Mouse (Mus musculus): ENCODE data around the gene Npm1. TPM values are rescaled to one million over a fixed set of nuclear protein-coding genes. Genes with fewer than 3 reads are reported as not detected.
A peak's percentile ranks its signal among the peaks of the same experiment; 100 is the strongest.

The Npm1 gene
- polyA plus RNA-seq, 1 experiment from 2014 or later: 1,033 TPM

- no peak for DNase-seq (ENCODE audit: low spot score)
- no peak overlapping the region for H3K4me3 ChIP-seq
These were observed 35.5 kb upstream of the Npm1 start for GRCm38 (mm10) chr11:33198351-33199116.

DNA sequence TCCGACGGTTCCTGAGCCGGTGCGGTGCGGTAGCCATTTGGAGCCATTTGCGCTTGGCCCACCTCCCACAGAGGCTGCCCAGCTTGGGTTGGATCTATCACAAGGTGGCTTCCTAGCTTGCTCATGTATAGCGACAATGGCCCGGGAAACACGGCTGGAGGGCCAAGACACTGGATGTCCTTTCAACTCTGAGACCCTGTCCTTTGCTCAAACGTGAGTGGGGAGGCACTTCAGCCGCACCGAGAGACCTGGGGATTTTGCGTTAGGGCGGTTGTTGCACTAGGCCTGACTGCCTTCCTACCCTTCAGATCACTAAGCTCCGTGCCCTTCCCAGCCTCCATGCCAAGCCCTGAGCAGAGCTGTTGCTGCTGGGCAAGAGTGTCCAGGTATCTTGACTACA is 34.7 kb upstream of the Npm1 start:
- Histone ChIP-seq H3K27me3 (ENCODE audit: insufficient read depth, poor library complexity, severe bottlenecking) (peaks cover 99% of the 10 kb centered on the region), H3K36me3 (no peaks in the 10 kb centered on the region), H3K9me3 (peaks cover 6% of the 10 kb centered on the region; the same call in 1 of the 2 replicates), H3K4me3 (no peak overlapping the region), H3K4me1 (peaks cover 26% of the 10 kb centered on the region), H3K27ac (no peak overlapping the region)
- no peak for DNase-seq (ENCODE audit: low spot score)
- 12% methylated on average over 15 of the region's 15 CpGs for WGBS

More at GRCm38 (mm10) chr11:33198351-33199116, 35.5 kb upstream of the Npm1 start:
- H3K9me3 ChIP-seq: peaks cover 6% of the 10 kb centered on the region; the same call in 1 of the 2 replicates
- peaks cover 99% of the 10 kb centered on the region for H3K27me3 ChIP-seq (ENCODE audit: insufficient read depth, poor library complexity, severe bottlenecking)
- H3K36me3 ChIP-seq: no peaks in the 10 kb centered on the region
- 19% methylated on average over 22 of the region's 22 CpGs for WGBS
- H3K4me1 ChIP-seq: peaks cover 32% of the 10 kb centered on the region
- H3K27ac ChIP-seq: no peak overlapping the region

DNA sequence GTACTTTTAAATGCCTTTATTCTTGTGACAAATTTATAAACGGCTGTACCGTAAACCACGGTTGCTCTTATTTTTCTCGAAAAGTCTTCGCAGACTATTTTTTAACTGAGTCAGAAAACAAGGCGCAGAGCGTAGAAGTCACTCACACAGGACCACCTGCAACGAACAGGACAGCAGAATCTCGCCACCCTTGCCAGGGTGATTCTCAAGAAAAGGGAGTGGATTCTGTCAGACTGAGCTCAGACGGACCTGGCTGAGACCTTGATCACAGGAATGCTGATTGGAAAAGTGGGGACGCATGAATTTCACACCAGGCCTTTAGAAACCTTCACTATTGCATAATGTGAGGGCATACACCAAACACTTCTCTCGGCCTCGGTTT is 34.1 kb upstream of the Npm1 start:
- H3K27me3 ChIP-seq (ENCODE audit: insufficient read depth, poor library complexity, severe bottlenecking): peaks cover 99% of the 10 kb centered on the region
- DNase-seq (ENCODE audit: low spot score): no peak
- peaks cover 6% of the 10 kb centered on the region; the same call in 1 of the 2 replicates for H3K9me3 ChIP-seq
- H3K4me3 ChIP-seq: no peak overlapping the region
- H3K4me1 ChIP-seq: peaks cover 25% of the 10 kb centered on the region
- H3K27ac ChIP-seq: no peak overlapping the region
- 28% methylated on average over 13 of the region's 13 CpGs for WGBS
- H3K36me3 ChIP-seq: no peaks in the 10 kb centered on the region

GRCm38 (mm10) chr11:33196447-33197132 is 33.6 kb upstream of the Npm1 start:
- H3K9me3 ChIP-seq: peaks cover 6% of the 10 kb centered on the region; the same call in 1 of the 2 replicates
- H3K4me1 ChIP-seq: peaks cover 24% of the 10 kb centered on the region
- WGBS: 7% methylated on average over 24 of the region's 24 CpGs
- H3K27ac ChIP-seq: no peak overlapping the region
- H3K27me3 ChIP-seq (ENCODE audit: insufficient read depth, poor library complexity, severe bottlenecking): peaks cover 99% of the 10 kb centered on the region
- DNase-seq (ENCODE audit: low spot score): no peak
- H3K36me3 ChIP-seq: no peaks in the 10 kb centered on the region
- H3K4me3 ChIP-seq: peak overlapping the region; percentile 5; the same call in 1 of the 2 replicates

DNA sequence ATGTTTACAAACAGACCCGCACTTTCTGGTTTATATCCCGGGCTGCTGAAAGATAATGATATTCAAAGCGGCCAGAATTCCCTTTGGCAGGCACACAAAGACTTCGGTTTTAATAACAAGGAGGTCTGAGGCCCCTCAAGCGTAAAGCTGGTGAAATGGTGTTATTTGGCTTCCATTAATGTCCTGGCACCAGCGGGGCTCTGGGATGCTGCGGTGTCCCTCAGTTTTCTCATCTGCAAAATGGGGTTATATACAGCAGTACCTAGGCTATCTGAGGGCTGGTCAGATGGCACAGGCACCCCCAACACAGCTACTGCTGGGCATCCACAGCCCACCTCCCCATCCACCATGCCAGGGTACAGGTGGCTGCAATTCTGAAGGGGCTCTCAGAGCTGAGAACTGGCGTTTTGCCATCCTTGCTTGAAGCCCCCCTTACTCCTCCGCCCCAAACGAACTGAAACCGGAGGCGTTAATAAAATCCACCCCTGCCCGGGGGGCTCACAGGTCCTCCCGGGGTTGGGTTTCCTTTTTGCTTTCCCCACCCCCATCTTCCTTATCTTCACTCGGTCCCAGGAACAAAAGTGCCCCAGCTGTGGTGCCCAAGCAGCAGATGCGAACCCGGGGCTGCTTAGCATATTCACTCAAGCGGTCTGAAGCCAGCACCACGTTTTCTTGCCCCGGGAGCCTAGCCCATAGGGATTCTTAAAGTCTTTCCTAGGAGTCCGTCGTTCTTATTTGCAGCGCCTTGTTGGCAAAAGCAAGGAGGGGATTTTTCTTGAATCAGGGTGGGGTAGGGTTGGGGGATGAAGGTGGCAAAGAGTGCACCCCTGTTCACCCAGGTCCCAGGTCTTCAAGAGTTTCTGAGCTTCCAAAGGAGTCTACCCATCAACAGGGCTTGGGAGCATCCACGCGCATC is 32.8 kb upstream of the Npm1 start:
- Histone ChIP-seq H3K36me3 (no peaks in the 10 kb centered on the region), H3K9me3 (peaks cover 6% of the 10 kb centered on the region; the same call in 1 of the 2 replicates), H3K27ac (no peak overlapping the region), H3K27me3 (ENCODE audit: insufficient read depth, poor library complexity, severe bottlenecking) (peaks cover 99% of the 10 kb centered on the region), H3K4me3 (no peak overlapping the region; the same call in 1 of the 2 replicates), H3K4me1 (peaks cover 16% of the 10 kb centered on the region)
- no peak for DNase-seq (ENCODE audit: low spot score)
- WGBS: 4% methylated on average over 25 of the region's 25 CpGs

- DNase-seq (ENCODE audit: low spot score): no peak
These were observed 32.1 kb upstream of the Npm1 start for GRCm38 (mm10) chr11:33195061-33195460.

DNA sequence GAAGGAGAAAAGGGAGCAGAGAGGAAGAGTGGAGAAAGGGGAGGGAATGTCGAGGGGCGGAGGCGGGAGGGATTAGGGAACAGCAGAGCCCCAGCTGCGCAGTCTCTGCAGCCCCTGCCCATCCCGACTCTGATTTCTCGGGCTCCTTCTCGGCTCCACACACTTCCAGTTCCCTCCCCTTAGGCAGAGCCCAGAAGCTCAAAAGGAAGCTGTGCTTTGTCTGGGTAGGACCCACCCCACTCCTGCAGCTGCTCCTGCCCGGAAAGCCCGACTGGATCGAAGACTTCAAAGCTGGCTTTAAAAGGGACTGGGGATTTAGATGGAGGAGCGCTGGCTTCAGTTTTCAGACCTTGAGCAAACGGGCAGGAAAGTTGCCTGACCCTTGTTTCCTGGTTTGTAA is 30.7 kb upstream of the Npm1 start:
- Histone ChIP-seq H3K4me3 (peak overlapping the region; percentile 29), H3K36me3 (no peaks in the 10 kb centered on the region), H3K27me3 (ENCODE audit: insufficient read depth, poor library complexity, severe bottlenecking) (peaks cover 92% of the 10 kb centered on the region), H3K9me3 (peaks cover 6% of the 10 kb centered on the region; the same call in 1 of the 2 replicates), H3K4me1 (peaks cover 9% of the 10 kb centered on the region; the same call in 1 of the 2 replicates), H3K27ac (no peak overlapping the region)
- 1% methylated on average over 12 of the region's 12 CpGs for WGBS
- DNase-seq (ENCODE audit: low spot score): no peak

More at GRCm38 (mm10) chr11:33195061-33195460, 32.1 kb upstream of the Npm1 start:
- Histone ChIP-seq H3K36me3 (no peaks in the 10 kb centered on the region), H3K27me3 (ENCODE audit: insufficient read depth, poor library complexity, severe bottlenecking) (peaks cover 99% of the 10 kb centered on the region), H3K27ac (no peak overlapping the region), H3K4me3 (no peak overlapping the region), H3K4me1 (peaks cover 9% of the 10 kb centered on the region), H3K9me3 (peaks cover 6% of the 10 kb centered on the region; the same call in 1 of the 2 replicates)
- 20% methylated on average over 7 of the region's 7 CpGs for WGBS

DNA sequence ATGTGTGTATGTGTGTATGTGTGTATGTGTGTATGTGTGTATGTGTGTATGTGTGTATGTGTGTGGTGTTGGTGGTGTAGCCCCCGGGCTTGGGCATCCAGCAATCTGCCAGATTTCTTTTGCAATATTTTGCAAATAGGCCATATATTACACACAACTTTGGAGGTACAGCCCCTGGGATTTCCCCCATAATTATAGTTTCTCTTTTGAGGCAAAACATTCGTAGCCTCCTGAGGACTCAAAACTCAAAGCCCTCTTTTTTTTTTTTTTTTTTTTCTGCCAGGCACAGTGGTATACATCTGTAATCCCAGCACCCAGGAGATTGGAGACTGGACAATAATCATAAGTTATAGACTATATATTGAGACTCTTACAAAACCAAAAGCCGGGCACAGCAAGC is 18.8 kb upstream of the Npm1 start:
- Histone ChIP-seq H3K9me3 (no peaks in the 10 kb centered on the region), H3K27me3 (ENCODE audit: insufficient read depth, poor library complexity, severe bottlenecking) (peaks cover 53% of the 10 kb centered on the region), H3K4me1 (peaks cover 11% of the 10 kb centered on the region), H3K4me3 (no peak overlapping the region), H3K36me3 (no peaks in the 10 kb centered on the region), H3K27ac (no peak overlapping the region)
- DNase-seq (ENCODE audit: low spot score): no peak
- 72% methylated on average over 3 of the region's 3 CpGs for WGBS

GRCm38 (mm10) chr11:33180701-33181116 is 17.7 kb upstream of the Npm1 start:
- H3K4me1 ChIP-seq: peaks cover 11% of the 10 kb centered on the region
- peaks cover 57% of the 10 kb centered on the region for H3K27me3 ChIP-seq (ENCODE audit: insufficient read depth, poor library complexity, severe bottlenecking)
- no peak for DNase-seq (ENCODE audit: low spot score)
- 1% methylated on average over 18 of the region's 18 CpGs for WGBS
- H3K9me3 ChIP-seq: no peaks in the 10 kb centered on the region
- H3K4me3 ChIP-seq: peak overlapping the region; percentile 53
- H3K27ac ChIP-seq: no peak overlapping the region
- no peaks in the 10 kb centered on the region for H3K36me3 ChIP-seq

- H3K36me3 ChIP-seq: no peaks in the 10 kb centered on the region
- no peaks in the 10 kb centered on the region for H3K9me3 ChIP-seq
- H3K4me3 ChIP-seq: no peak overlapping the region
- H3K27ac ChIP-seq: no peak overlapping the region
- 41% methylated on average over 1 of the region's 1 CpGs for WGBS
- peaks cover 11% of the 10 kb centered on the region for H3K4me1 ChIP-seq
- peaks cover 66% of the 10 kb centered on the region for H3K27me3 ChIP-seq (ENCODE audit: insufficient read depth, poor library complexity, severe bottlenecking)
- no peak for DNase-seq (ENCODE audit: low spot score)
These were observed 16.8 kb upstream of the Npm1 start for GRCm38 (mm10) chr11:33179802-33180201.

DNA sequence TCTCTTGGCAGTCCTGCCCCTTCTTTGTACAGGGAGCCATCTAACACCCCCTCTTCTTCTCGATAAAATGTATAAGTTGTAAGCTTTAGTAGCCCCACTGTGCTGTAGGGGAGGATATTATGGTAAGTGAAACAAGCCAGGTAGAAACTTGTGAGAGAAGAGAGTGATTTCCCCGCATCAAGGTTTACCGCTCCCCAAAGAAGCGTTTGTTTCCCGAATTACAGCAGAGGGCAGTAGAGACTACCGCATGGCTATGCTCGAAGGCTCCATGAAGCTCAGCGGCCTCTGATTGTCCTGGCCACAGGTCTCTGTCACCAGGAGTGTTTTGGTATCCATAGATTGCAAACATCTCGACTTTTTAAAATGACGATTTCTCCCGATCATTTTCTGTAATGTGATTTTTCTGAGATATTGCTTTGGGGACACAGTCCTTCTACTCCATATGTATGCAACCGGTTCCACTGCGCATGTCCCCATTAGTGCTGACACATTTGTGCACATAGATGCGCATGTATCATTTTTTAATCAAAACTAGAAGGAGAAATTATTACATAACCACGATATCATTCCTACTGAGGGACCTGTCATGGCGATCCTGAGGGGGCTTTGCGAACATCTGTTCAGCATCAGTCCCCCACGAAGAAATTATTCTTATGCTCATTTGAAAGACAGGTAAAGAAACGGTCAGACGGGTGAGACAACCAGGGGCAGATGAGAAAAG is 13.7 kb upstream of the Npm1 start:
- H3K27ac ChIP-seq: no peak overlapping the region
- H3K4me3 ChIP-seq: no peak overlapping the region
- no peak for DNase-seq (ENCODE audit: low spot score)
- peaks cover 65% of the 10 kb centered on the region for H3K27me3 ChIP-seq (ENCODE audit: insufficient read depth, poor library complexity, severe bottlenecking)
- H3K9me3 ChIP-seq: 0 out of 2 replicates have a peak, but pooled peaks cover 2% of the 10 kb centered on the region
- H3K36me3 ChIP-seq: no peaks in the 10 kb centered on the region
- H3K4me1 ChIP-seq: peaks cover 11% of the 10 kb centered on the region
- WGBS: 30% methylated on average over 20 of the region's 20 CpGs

DNA sequence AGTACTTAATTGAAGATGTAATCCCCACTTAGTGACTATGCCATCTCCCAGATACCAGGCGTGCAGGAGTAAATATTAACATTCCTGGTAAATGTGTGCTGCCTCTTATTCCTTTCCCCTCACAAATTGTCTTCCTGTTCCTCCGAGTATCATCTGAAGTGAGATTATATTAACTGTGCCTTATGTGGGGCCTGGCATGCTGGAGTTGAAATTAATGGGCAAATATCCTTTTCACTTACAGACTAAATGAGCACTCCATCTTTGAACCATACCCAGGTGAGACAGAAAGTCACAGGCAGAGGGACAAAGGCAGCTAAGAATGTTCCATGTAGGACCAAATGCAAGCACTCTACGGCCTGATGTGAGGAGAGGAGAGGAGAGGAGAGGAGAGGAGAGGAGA is 12.8 kb upstream of the Npm1 start:
- Histone ChIP-seq H3K4me1 (peaks cover 5% of the 10 kb centered on the region), H3K27me3 (ENCODE audit: insufficient read depth, poor library complexity, severe bottlenecking) (peaks cover 61% of the 10 kb centered on the region), H3K36me3 (no peaks in the 10 kb centered on the region), H3K4me3 (no peak overlapping the region), H3K9me3 (0 out of 2 replicates have a peak, but pooled peaks cover 2% of the 10 kb centered on the region), H3K27ac (no peak overlapping the region)
- WGBS: 74% methylated on average over 2 of the region's 3 CpGs
- no peak for DNase-seq (ENCODE audit: low spot score)

Data from heart, embryonic 10.5 days (tissue).